Mouse (Mus musculus): ENCODE data around the gene Gbe1.

The Gbe1 gene

DNA sequence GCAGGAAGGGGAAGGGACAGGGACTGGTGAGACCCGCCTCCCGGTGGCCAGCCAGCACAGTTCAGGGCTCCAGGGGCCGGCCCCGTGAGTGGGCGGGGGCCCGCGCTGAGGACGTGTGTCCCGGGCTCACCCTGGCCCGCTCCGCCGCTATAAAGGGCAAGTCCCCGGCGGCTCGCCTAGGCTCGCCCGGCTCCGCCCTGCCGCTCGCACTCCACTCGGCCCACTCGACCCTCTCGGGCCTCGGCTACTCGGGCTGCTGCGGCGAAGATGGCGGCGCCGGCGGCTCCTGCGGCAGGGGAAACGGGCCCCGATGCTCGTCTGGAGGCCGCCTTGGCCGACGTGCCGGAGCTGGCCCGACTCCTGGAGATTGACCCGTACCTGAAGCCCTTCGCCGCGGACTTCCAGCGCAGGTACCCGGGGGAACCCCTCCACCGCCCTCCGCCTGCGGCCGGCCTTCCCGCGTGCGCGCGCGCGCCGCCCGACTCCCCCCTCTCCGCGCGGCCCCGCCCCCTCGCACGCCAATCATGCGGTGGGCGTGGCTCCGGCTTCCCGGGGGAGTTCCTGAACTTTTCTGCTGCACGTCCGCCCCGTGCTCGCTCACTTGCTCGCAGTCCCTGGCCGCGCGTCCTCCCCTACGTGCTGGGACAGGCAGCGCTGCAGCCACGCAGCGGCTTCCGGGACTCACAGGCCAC is at the start of gene Gbe1:
Gene Gbe1, plus strand, starts transcription at position 64 of the 692 bp plus-strand sequence.
- peak; percentile 65; the same call in 1 of the 2 replicates for TF ChIP-seq GATA4 (IDR thresholded peaks at IDR 0.05; ENCODE audit: insufficient replicate concordance, low read length)

- TF ChIP-seq GATA4 (IDR thresholded peaks at IDR 0.05; ENCODE audit: insufficient replicate concordance, low read length) = no peak
Measured at GRCm38 (mm10) chr16:70310691-70311090, 3.1 kb upstream of the Gbe1 start.

GRCm38 (mm10) chr16:70313496-70313885 is 258 bp upstream of the Gbe1 start:
- no peak for TF ChIP-seq GATA4 (IDR thresholded peaks at IDR 0.05; ENCODE audit: insufficient replicate concordance, low read length)

DNA sequence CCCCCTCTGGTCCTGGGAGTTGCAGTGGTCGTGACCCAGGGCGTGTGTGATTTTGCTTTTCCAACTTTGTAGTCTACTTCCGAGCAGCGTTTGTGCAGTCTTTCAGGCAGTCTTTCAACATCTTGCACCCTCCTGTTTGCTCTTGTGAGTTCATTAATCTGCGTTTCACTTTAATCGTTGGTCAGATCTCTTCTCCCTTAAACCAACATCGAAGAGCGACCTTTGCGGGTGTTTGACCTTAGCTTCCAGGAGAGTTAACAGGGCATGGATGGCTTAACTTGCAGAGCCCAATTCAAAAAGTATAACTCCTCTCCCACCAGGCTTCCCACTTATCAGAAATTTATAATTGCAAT is 805 bp downstream of the Gbe1 start:
- no peak; the same call in 1 of the 2 replicates for TF ChIP-seq GATA4 (IDR thresholded peaks at IDR 0.05; ENCODE audit: insufficient replicate concordance, low read length)

- no peak for TF ChIP-seq GATA4 (IDR thresholded peaks at IDR 0.05; ENCODE audit: insufficient replicate concordance, low read length)
Measured at GRCm38 (mm10) chr16:70315261-70315660, 1.5 kb downstream of the Gbe1 start.

DNA sequence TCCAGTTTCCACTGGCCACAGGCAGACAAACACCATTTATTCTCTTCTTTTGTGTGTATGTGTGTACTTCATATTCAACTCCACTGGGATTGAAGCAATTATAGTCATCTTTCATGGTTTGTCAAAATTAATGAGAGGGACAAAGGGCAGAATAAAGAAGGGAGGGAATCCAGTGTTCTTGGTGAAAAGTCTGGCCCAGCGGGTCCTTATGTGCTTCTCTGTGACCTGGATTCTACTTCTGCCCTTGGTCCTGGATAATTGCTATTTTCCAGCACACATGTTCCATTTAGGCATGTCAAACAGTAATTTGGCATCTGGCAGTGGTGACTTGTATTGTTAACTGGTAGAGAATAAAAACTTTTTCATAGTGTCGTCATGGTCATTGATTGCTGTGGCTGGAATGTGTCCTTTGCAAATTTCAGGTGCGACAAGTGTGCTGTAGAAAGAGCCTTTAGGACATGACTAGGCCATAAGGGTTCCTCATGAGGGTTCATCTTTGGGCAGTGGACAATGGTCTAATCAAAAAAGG is 2.2 kb downstream of the Gbe1 start:
- no peak for TF ChIP-seq GATA4 (IDR thresholded peaks at IDR 0.05; ENCODE audit: insufficient replicate concordance, low read length)

DNA sequence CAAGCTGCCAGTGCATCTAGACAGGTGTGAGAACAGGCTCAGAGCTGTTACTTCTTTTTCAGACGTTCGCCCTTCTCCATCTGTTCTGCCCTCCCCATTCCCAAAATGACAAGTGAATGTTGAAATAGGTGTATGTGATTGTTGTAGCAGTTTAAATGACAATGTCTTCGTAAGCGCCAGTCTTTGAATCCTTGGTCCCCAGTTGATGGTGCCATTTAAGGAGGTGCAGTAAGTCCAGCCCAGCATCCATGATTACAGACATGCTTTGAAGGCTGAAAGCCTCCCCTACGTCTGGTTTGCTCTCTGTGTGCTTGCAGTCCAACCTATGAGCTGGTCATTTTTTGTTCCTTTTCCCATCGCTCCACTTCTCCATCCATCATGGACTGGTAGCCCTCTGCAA is 5.6 kb downstream of the Gbe1 start:
- TF ChIP-seq GATA4 (IDR thresholded peaks at IDR 0.05; ENCODE audit: insufficient replicate concordance, low read length) = no peak

DNA sequence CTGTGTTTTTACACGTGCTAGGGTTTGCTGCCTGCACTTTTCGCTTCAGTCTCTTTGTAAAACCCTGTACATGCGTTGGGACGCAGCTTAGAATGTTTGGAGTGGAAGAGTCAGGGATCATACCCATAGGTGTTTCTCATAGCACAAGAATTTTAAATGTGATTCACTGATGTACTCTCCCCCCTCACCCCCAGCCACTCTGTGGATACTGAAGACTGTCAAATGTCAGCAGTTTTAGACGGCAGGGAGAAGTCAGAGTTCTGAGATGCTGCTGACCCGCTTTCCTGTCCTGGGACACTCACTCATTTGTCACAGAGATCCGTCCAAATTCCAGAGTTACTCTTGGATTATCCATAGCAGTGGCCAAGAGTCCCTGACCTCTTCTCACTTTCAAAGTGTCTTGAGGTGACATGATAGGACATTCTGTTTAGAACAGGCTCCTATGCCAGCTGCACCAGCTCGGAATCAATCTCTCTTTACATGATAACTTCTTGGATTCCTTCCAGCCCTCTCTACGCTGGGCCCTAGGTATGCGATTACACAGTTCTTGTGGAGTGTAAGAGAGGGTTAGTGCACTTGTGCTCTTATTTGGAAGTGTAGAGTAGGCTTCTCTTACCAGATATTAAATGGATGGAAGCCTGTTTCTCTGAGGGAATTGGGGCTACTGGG is 7.0 kb downstream of the Gbe1 start:
- no peak for TF ChIP-seq GATA4 (IDR thresholded peaks at IDR 0.05; ENCODE audit: insufficient replicate concordance, low read length)

GRCm38 (mm10) chr16:70326339-70326948 is 12.7 kb downstream of the Gbe1 start:
- no peak for TF ChIP-seq GATA4 (IDR thresholded peaks at IDR 0.05; ENCODE audit: insufficient replicate concordance, low read length)

GRCm38 (mm10) chr16:70328566-70328965 is 14.8 kb downstream of the Gbe1 start:
- peak; percentile 94 for TF ChIP-seq GATA4 (IDR thresholded peaks at IDR 0.05; ENCODE audit: insufficient replicate concordance, low read length)

- no peak for TF ChIP-seq GATA4 (IDR thresholded peaks at IDR 0.05; ENCODE audit: insufficient replicate concordance, low read length)
Measured at GRCm38 (mm10) chr16:70329036-70329435, 15.3 kb downstream of the Gbe1 start.

DNA sequence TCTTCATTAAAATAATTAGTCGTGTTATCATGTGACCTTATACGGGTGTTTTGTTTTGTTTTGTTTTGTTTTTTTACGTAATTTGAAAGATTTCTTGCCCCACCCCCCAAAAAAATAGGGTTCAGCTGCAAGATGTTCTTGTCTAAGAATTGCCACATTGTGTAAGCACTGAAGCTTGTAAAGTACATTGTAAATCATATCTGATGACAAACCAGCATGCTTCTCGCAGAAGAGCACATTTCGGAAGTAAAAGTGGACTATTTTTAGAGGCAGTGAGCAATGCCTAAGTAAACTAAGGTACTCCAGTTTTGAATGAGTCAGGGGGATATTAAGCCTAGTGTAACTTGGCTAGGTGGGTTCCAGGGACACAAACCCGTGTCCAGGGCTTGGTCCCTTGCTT is 15.7 kb downstream of the Gbe1 start:
- no peak for TF ChIP-seq GATA4 (IDR thresholded peaks at IDR 0.05; ENCODE audit: insufficient replicate concordance, low read length)

DNA sequence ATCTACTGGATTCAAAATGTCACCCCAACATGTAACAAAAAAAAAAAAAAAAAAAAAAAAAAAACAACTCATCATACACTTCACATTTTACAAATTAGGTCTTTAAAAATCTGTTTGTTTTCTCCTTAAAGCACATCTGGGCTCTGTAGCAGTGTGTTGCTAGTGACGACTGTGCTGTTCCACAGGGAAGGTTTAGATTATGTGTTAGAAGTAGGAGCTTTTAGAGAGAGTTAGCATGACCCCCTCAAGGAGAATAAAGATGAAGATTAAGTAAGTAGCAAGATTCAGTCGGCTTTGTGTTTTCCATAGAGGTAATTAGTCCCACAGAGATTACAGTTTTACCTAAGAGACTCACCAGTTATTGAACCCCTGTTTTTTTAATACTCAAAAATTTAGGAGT is 16.3 kb downstream of the Gbe1 start:
- no peak for TF ChIP-seq GATA4 (IDR thresholded peaks at IDR 0.05; ENCODE audit: insufficient replicate concordance, low read length)

DNA sequence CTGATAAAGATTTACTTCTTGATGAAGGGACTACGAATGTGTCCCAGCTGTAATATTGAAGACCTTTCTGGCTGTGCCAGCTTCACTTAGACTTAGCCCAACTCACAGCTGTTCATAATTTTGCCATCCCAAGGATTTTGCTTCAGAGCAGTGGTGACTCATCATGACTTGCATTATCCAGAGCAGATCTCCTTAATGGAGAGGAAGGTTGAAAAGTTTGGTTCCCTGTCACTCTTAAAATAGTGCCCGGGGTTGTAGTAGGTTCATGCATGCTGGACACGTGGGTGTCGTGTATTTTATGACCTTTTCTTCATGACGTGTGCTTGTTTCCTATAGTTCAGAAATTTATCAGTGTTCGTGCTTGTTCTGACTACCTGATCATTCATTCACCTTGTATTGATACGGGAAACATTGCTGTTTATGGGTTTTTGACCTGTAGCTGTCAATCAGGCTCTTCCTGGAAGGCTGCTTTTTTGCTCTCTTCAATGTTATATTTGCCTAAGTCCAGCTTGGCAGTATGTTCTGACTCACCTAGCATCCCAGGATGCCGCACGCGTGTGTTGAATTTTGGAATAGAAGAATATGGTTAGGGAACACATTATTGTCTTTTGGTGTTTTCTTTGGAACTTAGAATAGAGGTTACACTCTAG is 17.0 kb downstream of the Gbe1 start:
- no peak for TF ChIP-seq GATA4 (IDR thresholded peaks at IDR 0.05; ENCODE audit: insufficient replicate concordance, low read length)

DNA sequence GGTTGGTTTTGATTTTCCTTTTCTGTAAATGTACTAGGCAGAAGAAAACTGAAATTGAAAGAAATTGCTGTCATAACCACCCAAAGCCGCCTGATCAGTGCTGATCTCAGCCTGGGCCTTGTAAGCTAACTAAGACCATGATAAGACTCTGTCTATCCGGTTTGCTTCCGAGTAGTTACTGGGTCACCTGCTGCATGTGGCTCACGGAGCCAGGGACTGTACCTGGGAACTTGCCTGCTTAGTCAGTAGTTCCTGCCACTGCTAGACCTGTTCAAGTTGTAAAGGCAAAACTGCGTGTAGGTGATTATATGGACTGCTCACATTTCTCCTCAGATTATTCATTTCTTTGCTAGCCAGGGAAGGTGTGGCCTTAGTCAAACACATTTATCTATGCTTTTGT is 21.1 kb downstream of the Gbe1 start:
- TF ChIP-seq GATA4 (IDR thresholded peaks at IDR 0.05; ENCODE audit: insufficient replicate concordance, low read length) = no peak

DNA sequence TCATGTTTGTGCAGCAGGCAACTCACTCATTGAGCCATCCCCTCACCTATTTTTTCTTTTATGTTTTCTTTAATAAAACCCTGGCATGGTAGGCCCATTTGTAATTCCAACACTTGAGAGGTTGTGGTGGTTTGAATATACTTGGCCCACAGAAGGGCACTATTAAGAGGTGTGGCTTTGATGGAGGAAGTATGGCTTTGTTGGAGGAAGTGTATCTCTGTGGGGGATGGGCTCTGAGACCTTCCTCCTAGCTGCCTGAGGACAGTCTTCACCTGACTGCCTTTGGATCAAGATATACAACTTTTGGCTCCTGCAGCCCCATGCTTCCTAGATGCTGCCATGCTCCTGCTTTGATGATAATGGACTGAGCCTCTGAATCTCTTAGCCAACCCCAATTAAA is 21.7 kb downstream of the Gbe1 start:
- no peak for TF ChIP-seq GATA4 (IDR thresholded peaks at IDR 0.05; ENCODE audit: insufficient replicate concordance, low read length)
